Mouse (Mus musculus) spleen, postnatal 4 days (tissue): ENCODE results near the gene Rai1.
A peak's percentile ranks its signal among the peaks of the same experiment; 100 is the strongest.

Source experiments
- DNase-seq, 2 experiments: peaks; one replicate each; pipeline ENCODE4 v3.0.0; 2022; ENCODE audit warnings: low spot score in 2 of 2

Rai1 gene

GRCm38 (mm10) chr11:60104810-60105592, at the start of gene Rai1:
Gene Rai1, plus strand, starts transcription at chr11:60105013.
- peak; percentile 91 to 98 for DNase-seq

GRCm38 (mm10) chr11:60056520-60056919, 48.3 kb upstream of the Rai1 start:
- no peak for DNase-seq

GRCm38 (mm10) chr11:60057987-60058386, 46.8 kb upstream of the Rai1 start:
- DNase-seq = no peak

GRCm38 (mm10) chr11:60058441-60058840, 46.4 kb upstream of the Rai1 start:
- DNase-seq = no peak

- DNase-seq = no peak
Observed at GRCm38 (mm10) chr11:60060026-60060425, 44.8 kb upstream of the Rai1 start.

GRCm38 (mm10) chr11:60061504-60062006, 43.3 kb upstream of the Rai1 start:
- DNase-seq = no peak

GRCm38 (mm10) chr11:60065267-60065666, 39.5 kb upstream of the Rai1 start:
- no peak for DNase-seq

- DNase-seq = no peak
Observed at GRCm38 (mm10) chr11:60067646-60068045, 37.2 kb upstream of the Rai1 start.

- DNase-seq = no peak
Observed at GRCm38 (mm10) chr11:60068631-60069030, 36.2 kb upstream of the Rai1 start.

GRCm38 (mm10) chr11:60070599-60070998, 34.2 kb upstream of the Rai1 start:
- peak; percentile 43 to 79 for DNase-seq

GRCm38 (mm10) chr11:60071221-60071620, 33.6 kb upstream of the Rai1 start:
- DNase-seq = no peak

- no peak for DNase-seq
Observed at GRCm38 (mm10) chr11:60073121-60073520, 31.7 kb upstream of the Rai1 start.

GRCm38 (mm10) chr11:60073936-60074502, 30.8 kb upstream of the Rai1 start:
- no peak for DNase-seq

- no peak for DNase-seq
Observed at GRCm38 (mm10) chr11:60076183-60076582, 28.6 kb upstream of the Rai1 start.

GRCm38 (mm10) chr11:60076790-60077189, 28.0 kb upstream of the Rai1 start:
- peak; percentile 66 to 82 for DNase-seq

- DNase-seq = peak; percentile 71 to 90
Observed at GRCm38 (mm10) chr11:60084589-60084988, 20.2 kb upstream of the Rai1 start.

- DNase-seq = no peak
Observed at GRCm38 (mm10) chr11:60086676-60087075, 18.1 kb upstream of the Rai1 start.

- DNase-seq = no peak
Observed at GRCm38 (mm10) chr11:60088947-60089346, 15.9 kb upstream of the Rai1 start.

- no peak for DNase-seq
Observed at GRCm38 (mm10) chr11:60090696-60091421, 14.0 kb upstream of the Rai1 start.

- DNase-seq = no peak
Observed at GRCm38 (mm10) chr11:60091422-60091761, 13.4 kb upstream of the Rai1 start.

- DNase-seq = no peak
Observed at GRCm38 (mm10) chr11:60093227-60093626, 11.6 kb upstream of the Rai1 start.

GRCm38 (mm10) chr11:60093984-60094587, 10.7 kb upstream of the Rai1 start:
- DNase-seq = no peak
